In the genomic region with DNA sequence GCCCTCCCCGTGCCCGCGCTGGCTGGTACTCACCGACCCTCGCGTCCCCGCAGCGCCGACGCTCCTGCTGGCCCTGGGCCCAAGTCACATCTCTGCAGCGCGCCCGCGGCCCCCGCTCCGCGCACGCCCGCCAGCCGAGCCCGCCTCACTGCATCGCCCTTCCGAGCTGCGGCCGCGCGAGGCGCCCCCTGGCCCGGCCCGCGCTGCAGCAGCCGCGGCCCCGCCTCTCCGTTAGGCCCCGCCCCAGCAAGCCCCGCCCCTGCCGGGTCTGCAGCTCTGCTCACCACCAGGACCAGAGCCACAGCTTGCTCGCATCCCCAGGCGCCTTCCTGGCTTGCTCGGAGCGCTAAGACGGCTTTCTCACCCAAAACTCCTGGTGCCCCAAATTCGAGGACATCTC, we compare ENCODE assay signal across 7 mouse cellular contexts. TPM values are rescaled to one million over a fixed set of nuclear protein-coding genes. Genes with fewer than 3 reads are reported as not detected.
DNase-seq lines count a peak whose midpoint lies in the region; ATAC-seq and TF ChIP-seq lines count a peak whose summit lies in the region.

A gene (minus strand): TSS at position 205 of the 400 bp plus-strand sequence.

- peak within 1 kb of the TSS; percentile 83 for H3K9ac ChIP-seq in embryonic facial prominence, embryonic 11.5 days (replicated peaks; ENCODE audit: low read length)
- peak within 1 kb of the TSS; percentile 44 for H3K9ac ChIP-seq in liver, adult 2 months (ENCODE audit: low read depth, low read length)

- H3K79me2 ChIP-seq in liver, adult 2 months (ENCODE audit: control insufficient read depth, insufficient read depth, low read length) = no peaks in the 10 kb centered on the region
- peaks cover 42% of the 10 kb centered on the region for H3K79me2 ChIP-seq in myocyte (ENCODE audit: control insufficient read depth, insufficient read depth)

- DNase-seq in adrenal gland, postnatal 25 days = peak; percentile 96
- peak; percentile 91 for DNase-seq in embryonic facial prominence, embryonic 11.5 days (ENCODE audit: low spot score)
- peak; percentile 80 for DNase-seq in heart, adult 8-10 months (ENCODE audit: low spot score)
- DNase-seq in kidney, adult 8-10 months = peak; percentile 72 to 79
- DNase-seq in liver, adult 2 months (ENCODE audit: extremely low read depth, low read depth, low spot score) = no peak
- DNase-seq in spleen, postnatal 4 days (ENCODE audit: low spot score in 2 of 2) = peak; percentile 80 to 85

- peak within 1 kb of the TSS; percentile 89 for H3K4me2 ChIP-seq in embryonic facial prominence, embryonic 11.5 days (ENCODE audit: low read depth, low read length)
- H3K4me2 ChIP-seq in myocyte (ENCODE audit: low read depth) = peak within 1 kb of the TSS; percentile 98

- no peaks in the 10 kb centered on the region for H3K27me3 ChIP-seq in embryonic facial prominence, embryonic 11.5 days (ENCODE audit: control insufficient read depth, insufficient read depth, low read length)
- peaks cover 15% of the 10 kb centered on the region for H3K27me3 ChIP-seq in liver, adult 2 months (ENCODE audit: control insufficient read depth, insufficient read depth, low read length)
- H3K27me3 ChIP-seq in myocyte (ENCODE audit: control insufficient read depth, insufficient read depth, insufficient read length) = no peaks in the 10 kb centered on the region

- ATAC-seq in embryonic facial prominence, embryonic 11.5 days (replicated peaks; ENCODE audit: insufficient number of reproducible peaks, low FRiP score, low TSS enrichment, low read depth) = peak; percentile 86

- H3K4me3 ChIP-seq in embryonic facial prominence, embryonic 11.5 days (ENCODE audit: low read depth, low read length) = peak within 1 kb of the TSS; percentile 62
- H3K4me3 ChIP-seq in liver, adult 2 months (ENCODE audit: insufficient read depth, low read depth, low read length) = peak within 1 kb of the TSS; percentile 51
- H3K4me3 ChIP-seq in myocyte = peak within 1 kb of the TSS; percentile 82

- TF ChIP-seq POLR2A in liver, adult 2 months (IDR thresholded peaks at IDR 0.05; ENCODE audit: extremely low read depth, insufficient read depth, low read length) = no peak
- TF ChIP-seq POLR2A in myocyte (IDR thresholded peaks at IDR 0.05; ENCODE audit: insufficient read length, low read depth) = peak; percentile 81

- peak within 1 kb of the TSS; percentile 44 for H3ac ChIP-seq in myocyte (ENCODE audit: control insufficient read depth, insufficient read length)

- under 1% methylated on average over 36 of the region's 44 CpGs for WGBS in embryonic facial prominence, embryonic 11.5 days
- 2% methylated on average over 44 of the region's 44 CpGs for WGBS in liver, adult 2 months

- peak within 1 kb of the TSS; percentile 8; the same call in 1 of the 2 replicates for H3K27ac ChIP-seq in embryonic facial prominence, embryonic 11.5 days (replicated peaks; ENCODE audit: low read depth, low read length)
- H3K27ac ChIP-seq in liver, adult 2 months (replicated peaks; ENCODE audit: insufficient read depth, low read depth, low read length) = no peak within 1 kb of the TSS

- no peaks in the 10 kb centered on the region for H3K36me3 ChIP-seq in embryonic facial prominence, embryonic 11.5 days (replicated peaks; ENCODE audit: control insufficient read depth, insufficient read depth, low read depth, low read length)
- no peaks in the 10 kb centered on the region for H3K36me3 ChIP-seq in liver, adult 2 months (ENCODE audit: control insufficient read depth, insufficient read depth, low read length)
- no peaks in the 10 kb centered on the region for H3K36me3 ChIP-seq in myocyte (ENCODE audit: control insufficient read depth, insufficient read depth)

- H3K9me3 ChIP-seq in embryonic facial prominence, embryonic 11.5 days (replicated peaks; ENCODE audit: control insufficient read depth, low read length) = no peaks in the 10 kb centered on the region

- TF ChIP-seq CTCF in liver, adult 2 months (IDR thresholded peaks at IDR 0.05; ENCODE audit: low read depth, low read length) = peak; percentile 16; the same call in 1 of the 2 replicates

- peaks cover 3% of the 10 kb centered on the region; the same call in 1 of the 2 replicates for H3K4me1 ChIP-seq in embryonic facial prominence, embryonic 11.5 days (ENCODE audit: control insufficient read depth, insufficient read depth, low read length)
- peaks cover 3% of the 10 kb centered on the region; the same call in 1 of the 2 replicates for H3K4me1 ChIP-seq in liver, adult 2 months (ENCODE audit: control insufficient read depth, insufficient read depth, low read length)

TF ChIP-seq in myocyte, 11 proteins besides CTCF, POLR2A, EP300 and RAD21:
- TF ChIP-seq MAX (IDR thresholded peaks at IDR 0.05; ENCODE audit: low read depth) = no peak
- peak; percentile 57 for TF ChIP-seq POLR2AphosphoS2 (IDR thresholded peaks at IDR 0.05; ENCODE audit: insufficient read length, low read depth)

RNA-seq across cellular contexts. Expression of the gene that starts here (rescaled TPM):
- 102 and 104 TPM in 2 replicates for total RNA-seq in adrenal gland, postnatal 25 days (2021)
- polyA plus RNA-seq in embryonic facial prominence, embryonic 11.5 days (2014; fragmentation: Nextera tagmentation; extraction: Ambion mirVana) = 12.3 and 13.2 TPM in 2 replicates
- 10 to 100 TPM in 2 of 4 experiments, 1 to 10 TPM in 2; 9.2 to 13.8 (median 11.6) TPM for total RNA-seq in heart, adult 8-10 months (2022)
- total RNA-seq in liver, adult 2 months (2014; rRNA removed) = 0.27 and 0.37 TPM in 2 replicates
- polyA plus RNA-seq in liver, adult 2 months (2012; rRNA removed) = 0.17 and 0.22 TPM in 2 replicates
- polyA plus RNA-seq in myocyte (2012; fragmentation: generic; extraction: Trizol) = 27.5 TPM

Comparison
In these comparisons a context has a peak if more than half of its experiments do, and no peak if none do; other contexts are left out.
1. RNA of the gene that starts here (polyA plus RNA-seq): 27.5 TPM in myocyte (single experiment) and 12.3 to 13.2 TPM in embryonic facial prominence, embryonic 11.5 days; 0.17 to 0.22 TPM in liver, adult 2 months; every median in the first group is over 10 times any median in the second.
2. Peak in every context shown above with its lines, with median percentiles within 50 percentile points of each other: H3K4me3 ChIP-seq.